Mouse (Mus musculus): ENCODE results near the gene Smim5. TPM values are rescaled to one million over a fixed set of nuclear protein-coding genes. Genes with fewer than 3 reads are reported as not detected.

Smim5 gene
- total RNA-seq, 2 experiments from 2014 or later, result 19.6 to 20.4 TPM

DNA sequence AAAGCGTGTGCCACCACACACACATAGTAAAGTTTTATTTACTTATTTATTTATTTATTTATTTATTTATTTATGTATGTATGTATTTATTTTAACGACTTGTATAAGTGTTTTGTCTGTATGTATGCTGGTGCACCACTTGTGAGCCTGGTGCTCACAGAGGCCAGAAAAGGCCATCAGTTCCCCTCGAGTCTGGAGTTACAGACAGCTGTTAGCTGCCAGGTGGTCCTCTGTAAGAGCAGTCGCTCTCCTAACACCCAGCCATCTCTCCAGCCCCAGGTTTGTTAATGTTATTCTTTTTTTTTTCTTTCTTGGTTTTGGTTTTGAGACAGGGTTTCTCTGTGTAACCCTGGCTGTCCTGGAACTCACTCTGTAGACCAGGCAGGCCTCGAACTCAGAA is 18.9 kb downstream of the Smim5 start:
- DNase-seq, result no peak
- intact Hi-C loops (cut with DNase I), result loop anchor here (2.0 kb wide), 1 partner anchor 24 kb away; no protein-coding TSS in a partner anchor

DNA sequence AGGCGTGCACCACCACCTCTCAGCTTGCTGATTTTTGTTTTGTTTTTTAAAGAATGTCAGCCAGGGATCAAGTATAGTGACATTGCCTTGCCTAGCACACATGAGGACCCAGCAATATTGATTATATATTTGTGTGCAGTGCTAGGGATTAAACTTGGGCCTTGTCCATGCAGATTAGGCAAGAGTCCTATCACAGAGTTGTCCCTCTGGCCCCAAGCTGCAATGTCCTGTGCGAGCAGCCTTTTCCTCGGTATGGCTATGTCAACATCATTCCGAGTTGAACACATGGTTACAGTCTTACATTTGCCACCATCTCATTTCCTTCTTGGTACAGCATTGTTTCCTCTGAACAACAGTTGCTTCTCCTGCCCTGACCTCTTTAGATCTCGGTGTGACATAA is 19.3 kb downstream of the Smim5 start:
- no peak for DNase-seq
- intact Hi-C loops (cut with DNase I), result loop anchor here (2.0 kb wide), 1 partner anchor 24 kb away; no protein-coding TSS in a partner anchor

DNA sequence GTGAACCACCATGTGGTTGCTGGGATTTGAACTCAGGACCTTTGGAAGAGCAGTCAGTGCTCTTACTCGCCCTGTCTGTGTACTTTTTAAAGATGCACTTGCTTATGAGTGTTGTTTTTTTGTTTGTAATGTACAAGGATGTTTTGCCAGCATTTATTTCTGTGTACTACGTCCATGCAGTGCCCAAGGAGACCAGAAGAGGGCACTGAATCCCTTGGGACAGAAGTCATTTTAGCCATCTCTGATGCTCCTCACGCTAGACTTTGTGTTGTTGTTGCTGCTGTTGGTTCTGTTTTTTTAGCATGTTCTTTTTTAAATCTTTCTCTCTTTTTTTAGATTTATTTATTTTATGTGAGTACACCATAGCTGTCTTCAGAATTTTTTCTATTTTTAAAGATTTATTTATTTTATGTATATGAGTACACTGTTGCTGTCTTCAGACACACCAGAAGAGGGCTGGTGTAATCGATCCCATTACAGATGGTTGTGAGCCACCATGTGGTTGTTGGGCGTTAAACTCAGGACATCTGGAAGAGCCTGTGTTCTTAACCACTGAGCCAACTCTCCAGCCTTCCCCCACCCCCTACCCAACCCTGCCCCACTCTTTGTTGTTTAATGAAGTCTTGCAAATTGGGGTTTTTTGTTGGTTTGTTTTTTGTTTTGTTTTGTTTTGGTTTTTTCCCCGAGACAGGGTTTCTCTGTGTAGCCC is 20.5 kb downstream of the Smim5 start:
- DNase-seq, result peak; percentile 39 to 64
- intact Hi-C loops (cut with DNase I), result no loop called here

DNA sequence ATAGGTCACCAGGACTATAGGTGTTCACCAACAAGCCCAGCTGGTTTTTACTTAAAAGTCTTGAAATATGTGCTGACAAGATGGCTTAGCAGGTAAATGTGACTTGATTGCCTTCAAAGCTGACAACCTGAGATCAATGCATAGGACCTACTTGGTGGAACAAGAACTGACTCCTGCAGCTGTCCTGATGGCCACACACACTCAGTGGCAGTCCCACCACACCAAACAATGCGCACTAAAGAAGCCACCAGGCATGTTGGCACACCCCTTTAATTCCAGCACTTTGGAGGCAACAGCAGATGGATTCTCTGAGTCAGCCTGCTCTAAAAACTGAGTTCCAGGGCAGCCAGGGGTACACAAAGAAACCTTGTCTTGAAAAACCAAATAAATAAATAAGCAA is 22.2 kb downstream of the Smim5 start:
- no peak for DNase-seq
- intact Hi-C loops (cut with DNase I), result no loop called here

DNA sequence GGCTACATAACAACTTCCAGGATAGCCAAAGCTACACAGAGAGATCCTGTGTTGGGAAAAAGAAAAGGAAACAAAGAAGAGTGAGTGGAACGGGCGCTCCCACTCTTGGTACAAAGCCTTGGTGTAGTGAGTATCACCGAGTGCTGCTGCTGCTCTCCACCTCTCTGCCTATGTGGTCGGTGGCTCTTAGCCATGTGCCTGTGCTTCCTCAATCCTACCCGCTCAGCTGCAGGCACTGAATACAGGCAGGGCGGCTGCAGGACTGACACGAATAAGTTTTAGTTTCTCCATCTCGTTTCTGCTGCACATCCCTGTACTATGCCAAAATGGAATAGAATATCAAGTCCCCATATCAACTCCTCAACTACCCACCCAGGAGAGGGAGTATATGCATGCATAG is 29.3 kb downstream of the Smim5 start:
- no peak for DNase-seq
- intact Hi-C loops (cut with DNase I), result no loop called here

DNA sequence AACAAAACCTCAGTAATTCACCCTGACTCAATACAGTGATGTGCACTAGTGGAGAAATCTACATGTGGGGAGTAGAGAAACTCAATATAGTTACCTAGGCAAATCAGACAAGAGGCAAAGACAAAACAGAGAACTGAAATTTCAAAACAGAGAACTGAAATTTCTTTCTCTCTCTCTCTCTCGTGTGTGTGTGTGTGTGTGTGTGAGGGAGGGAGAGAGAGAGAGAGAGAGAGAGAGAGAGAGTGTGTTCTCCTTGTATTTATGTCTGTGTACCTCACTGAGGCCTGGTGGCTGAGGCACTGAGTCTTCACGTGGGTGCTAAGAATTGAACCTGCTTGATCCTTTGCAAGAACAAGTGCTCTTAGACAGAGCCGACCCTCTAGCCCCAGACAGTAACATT is 30.1 kb downstream of the Smim5 start:
- intact Hi-C loops (cut with DNase I), result no loop called here
- DNase-seq, result no peak

DNA sequence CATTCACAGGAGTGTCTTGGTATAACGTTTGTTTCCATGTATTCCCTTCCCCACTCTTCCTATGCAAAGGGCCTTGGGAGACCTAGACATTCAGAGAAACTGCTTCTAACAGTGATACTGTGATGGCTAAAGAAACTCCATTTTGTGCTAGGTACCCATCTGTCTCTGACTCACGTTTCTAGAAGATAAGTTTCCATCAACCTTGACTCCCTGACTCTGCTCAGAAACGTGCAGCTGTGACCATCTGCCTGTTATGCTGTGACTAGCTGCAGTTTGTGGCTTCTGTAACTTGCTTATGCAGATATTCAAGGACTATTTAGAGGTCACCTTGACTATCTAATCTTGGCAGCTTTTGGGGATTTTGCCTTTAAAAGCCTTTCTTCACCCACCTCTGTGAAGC is 31.5 kb downstream of the Smim5 start:
- DNase-seq, result no peak
- intact Hi-C loops (cut with DNase I), result no loop called here

DNA sequence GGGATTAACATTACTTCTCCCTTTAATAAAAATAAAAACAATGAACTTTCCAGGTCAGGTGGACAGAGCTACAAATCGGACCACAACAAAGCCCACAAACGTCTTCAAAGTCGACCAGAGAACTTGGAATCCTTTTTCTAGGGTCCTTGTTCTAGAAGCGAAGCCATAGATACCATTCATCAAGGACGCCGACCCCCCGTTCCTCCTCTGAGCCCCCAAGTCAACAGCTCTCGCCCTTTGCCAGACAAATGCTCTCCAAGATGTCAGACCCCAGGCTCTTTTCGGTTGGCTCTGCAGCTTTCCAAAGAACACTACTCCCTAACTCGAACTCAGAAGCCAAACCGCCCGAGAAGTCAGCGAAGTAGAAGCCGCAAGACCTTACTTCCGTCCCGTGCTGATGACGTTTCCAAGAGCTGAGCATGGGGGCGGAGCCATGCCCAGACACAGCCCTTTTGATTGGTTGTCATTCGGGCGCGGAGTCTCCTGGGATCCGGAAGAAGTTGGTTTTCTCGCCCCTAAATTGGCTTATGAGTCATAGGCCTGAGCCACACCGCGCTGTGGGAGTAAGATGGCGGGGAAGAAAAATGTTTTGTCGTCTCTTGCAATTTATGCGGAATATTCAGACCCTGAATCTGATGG is 33.5 kb downstream of the Smim5 start, which contains the start of the genes Sap30bp and Recql5:
Gene Sap30bp (plus strand): TSS at position 175 of the 639 bp plus-strand sequence.
Gene Recql5 (minus strand): TSS at position 370 of the 639 bp plus-strand sequence.
- DNase-seq, result peak; percentile 93 to 98
- intact Hi-C loops (cut with DNase I), result no loop called here

DNA sequence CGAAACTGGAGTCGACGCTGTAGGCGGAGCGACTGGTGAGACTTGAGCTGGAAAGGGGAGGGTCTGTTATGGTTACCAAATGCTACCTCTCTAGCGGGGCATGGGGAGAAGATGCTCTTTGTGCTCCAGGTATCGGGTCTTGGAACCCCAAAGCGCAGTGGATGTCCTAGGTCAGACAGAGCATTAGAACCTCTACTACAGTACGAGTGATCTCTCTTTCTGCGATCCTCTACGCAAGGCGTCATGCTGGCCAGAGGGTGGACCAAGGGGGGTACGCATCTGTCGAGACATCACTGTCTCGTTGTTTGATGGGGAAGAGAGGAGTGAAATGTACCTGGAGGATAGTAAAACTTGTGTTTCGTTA is 34.0 kb downstream of the Smim5 start:
- DNase-seq, result peak in 1 of 2 experiments; percentile 13
- intact Hi-C loops (cut with DNase I), result no loop called here

DNA sequence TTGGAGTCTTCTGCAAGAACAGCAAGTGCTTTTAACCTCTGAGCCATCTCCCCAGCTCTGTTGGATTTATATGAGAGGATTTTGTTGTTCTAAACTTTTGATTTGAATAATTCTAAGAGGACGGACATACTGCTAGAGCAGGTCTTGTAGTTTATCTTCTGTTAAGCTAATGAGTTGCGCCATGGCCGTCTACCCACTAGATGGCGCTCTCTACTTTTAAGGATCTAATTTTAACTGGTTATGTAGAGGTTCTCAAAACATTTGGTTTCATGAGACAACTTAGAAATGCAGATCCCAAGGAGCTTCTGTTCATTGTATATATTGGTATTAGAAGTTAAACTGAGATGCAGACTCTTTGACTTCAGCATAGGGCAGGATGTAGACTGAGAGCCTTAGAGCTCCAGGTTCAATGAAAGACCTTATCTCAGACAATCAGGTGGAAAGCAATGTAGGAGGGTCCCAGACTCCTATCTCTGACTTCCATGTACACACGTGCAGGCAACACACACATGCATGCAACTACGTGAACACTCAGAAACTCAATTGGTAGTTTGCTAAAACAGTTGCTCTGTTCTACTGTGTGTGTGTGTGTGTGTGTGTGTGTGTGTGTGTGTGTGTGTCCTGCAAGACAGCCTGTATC is 40.0 kb downstream of the Smim5 start:
- DNase-seq, result peak; percentile 52 to 76

DNA sequence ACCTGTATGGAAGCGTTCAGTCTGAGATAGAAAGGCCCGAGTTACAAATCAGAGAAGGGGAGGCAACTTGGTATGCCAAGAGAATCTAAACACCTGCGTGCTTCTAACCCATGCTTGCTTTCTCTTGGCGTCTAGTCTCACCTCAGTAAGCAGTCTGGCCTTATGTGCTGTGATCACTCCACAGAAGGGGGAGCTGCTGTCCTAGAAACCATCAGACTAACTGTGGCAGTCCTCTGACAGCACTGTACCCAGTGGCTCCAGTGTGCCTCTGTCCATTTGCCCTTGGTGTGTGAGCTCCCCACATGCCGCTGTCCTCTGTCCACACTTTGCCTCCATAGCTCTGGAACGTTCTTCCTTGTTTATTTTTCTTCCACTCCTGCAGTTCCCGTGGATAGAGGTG is 42.2 kb downstream of the Smim5 start:
- DNase-seq, result no peak
- intact Hi-C loops (cut with DNase I), result no loop called here

More for the DNA sequence above, 40.0 kb downstream of the Smim5 start:
- intact Hi-C loops (cut with DNase I), result loop anchor here (1.0 to 5.0 kb wide), 3 partner anchors 59 to 192 kb away; partner anchors contain the start of gene Trim65

DNA sequence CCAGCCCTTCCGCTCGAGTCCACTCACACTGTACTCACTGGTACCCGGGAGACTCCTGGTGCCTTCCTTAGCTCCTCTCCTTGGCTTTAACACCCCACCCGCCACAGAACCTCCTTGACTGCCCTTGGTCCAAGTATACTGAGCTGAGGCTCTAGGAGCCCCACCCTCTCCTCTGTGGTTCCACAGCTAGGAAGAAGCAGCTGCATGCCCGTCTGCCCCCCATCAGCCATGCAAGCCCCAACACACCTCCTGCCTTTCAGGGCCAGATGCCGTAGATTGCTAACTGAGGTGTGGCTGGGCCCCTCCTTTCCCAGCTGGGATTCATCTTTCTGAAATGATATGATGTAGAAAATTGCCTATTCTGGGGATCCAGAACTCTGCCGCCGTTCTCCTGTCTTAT is 45.5 kb downstream of the Smim5 start:
- no peak for DNase-seq
- intact Hi-C loops (cut with DNase I), result no loop called here

DNA sequence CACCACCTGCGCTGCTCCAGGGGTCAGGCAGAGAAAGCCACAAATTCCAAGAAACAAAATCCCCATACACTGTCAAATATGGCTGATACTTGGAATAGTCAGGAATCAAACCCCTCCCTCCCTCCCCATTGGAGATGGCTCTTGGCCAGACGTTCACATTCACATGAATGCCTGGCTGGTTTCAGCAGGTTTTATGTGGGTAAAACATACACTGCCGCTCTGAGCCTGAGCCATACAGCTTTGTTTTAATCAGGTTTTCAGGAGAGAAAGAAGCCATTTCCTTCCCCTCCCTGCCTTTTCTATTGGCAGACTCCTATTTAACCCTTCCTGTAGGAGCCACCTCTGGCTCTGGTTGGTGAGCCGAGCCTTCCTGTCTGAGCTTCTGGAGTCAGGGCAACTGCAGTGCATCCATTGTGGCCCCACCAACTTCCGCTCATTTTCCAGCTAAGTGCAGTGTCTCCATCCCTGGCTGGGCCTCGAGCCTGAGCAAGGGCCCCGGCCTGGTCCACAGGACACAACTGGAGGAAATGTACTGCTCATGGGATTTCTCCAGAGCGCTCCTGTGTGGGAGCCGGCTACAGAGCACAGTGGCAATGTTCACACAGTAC is 46.6 kb downstream of the Smim5 start:
- intact Hi-C loops (cut with DNase I), result no loop called here
- DNase-seq, result peak in 1 of 2 experiments; percentile 30

DNA sequence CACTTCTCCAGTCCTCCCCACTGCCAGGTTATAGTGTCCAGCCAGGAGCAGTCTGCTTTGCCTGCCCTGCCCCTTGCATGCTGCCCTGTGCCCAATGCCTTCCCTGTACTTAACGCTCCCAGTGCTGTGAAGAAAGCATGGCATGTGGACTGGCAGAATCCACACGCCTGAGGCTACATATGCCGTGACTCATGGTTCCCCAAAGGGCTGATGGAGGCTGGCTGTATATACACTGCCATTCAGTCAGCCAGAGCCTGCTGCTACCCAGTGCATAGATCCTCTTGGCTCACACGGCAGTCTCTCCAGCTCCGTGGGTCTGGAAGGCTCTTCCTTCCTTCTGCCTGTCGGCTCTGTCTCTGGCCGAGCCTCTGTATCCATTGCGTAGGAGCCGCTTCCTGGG is 48.5 kb downstream of the Smim5 start:
- intact Hi-C loops (cut with DNase I), result no loop called here
- DNase-seq, result no peak

DNA sequence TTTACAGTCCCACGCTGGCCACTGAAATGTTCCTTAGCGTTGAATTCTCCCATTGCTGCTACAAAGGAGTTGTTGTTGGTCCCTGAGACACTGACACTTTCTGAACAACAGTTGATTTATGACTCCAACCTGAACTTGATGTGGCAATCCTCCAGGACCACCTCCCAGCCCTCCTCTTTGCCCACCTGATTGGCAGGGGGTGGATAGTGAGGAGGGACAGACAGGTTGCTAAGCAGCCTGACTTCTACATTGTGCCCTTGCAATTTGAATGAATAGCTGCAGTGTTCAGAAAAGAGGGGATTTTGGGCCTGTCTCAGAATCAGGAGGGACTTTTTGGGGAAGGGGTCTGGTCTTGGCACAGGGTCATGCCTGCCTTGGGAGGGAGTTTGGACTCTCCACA is 51.0 kb downstream of the Smim5 start:
- intact Hi-C loops (cut with DNase I), result no loop called here
- DNase-seq, result no peak

DNA sequence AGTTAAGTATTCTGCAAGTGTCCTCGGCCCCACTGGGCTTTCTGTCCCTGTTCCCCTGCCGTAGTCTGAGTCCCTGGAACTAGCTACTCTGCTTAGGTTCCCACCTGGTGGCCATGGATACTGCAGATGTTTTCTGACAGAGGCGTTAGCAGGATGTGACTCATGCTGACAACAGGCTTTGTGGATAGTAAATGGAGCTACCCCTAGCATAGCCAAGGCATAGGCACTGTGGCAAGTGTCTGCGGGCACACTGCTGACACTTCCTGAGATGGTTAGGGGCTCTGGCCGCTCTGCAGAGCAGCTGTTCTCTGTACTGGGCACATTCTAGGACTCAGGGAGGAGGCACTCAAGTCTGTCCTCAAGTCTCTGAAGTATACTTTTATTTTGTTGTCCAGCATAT is 54.9 kb downstream of the Smim5 start:
- no peak for DNase-seq
- intact Hi-C loops (cut with DNase I), result no loop called here

DNA sequence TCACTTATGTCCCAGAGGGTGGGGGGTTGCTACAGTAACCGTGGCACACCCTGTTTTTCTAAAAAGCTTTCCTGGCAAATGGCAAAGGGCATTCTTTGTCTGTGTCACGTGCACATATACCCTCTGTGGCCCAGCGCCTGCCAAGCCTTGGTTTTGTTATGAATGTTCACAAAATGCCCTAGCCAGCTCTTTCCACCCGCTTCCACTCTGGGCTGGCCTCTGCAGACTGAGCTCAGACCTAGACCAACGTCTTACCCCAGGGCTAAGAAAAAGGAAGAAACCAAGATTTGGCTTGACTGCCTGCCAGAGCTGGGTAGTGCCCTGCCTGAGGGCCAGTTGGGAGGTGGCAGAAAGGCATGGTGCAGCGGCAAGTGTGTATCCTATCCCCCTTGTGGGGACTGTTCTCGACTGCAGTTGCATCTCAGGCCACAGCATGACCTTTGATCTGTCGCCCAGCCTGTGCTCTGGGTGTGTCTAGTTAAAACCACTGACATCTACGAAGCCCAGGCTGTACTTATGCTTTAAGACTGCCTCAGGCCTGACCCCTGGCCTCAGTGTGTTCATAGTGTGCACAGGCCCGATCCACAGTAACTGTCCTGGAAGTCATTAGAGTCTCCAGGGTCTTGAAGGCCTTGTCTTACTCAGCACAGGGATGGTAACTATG is 55.6 kb downstream of the Smim5 start:
- no peak for DNase-seq

More for the DNA sequence above, 55.6 kb downstream of the Smim5 start:
- intact Hi-C loops (cut with DNase I), result no loop called here
